Mouse (Mus musculus) ES-CJ7 (cell line): ENCODE data around the gene Cgas.

ENCODE experiments used
- DNase-seq: peaks from one replicate; pipeline ENCODE4 v3.0.0; 2011; ENCODE audit warnings: low read depth, low spot score

The Cgas gene

GRCm38 (mm10) chr9:78463337-78463736, 20.3 kb upstream of the Cgas start:
- DNase-seq = no peak

- peak; percentile 68 for DNase-seq
Observed at GRCm38 (mm10) chr9:78457026-78457425, 14.0 kb upstream of the Cgas start.

GRCm38 (mm10) chr9:78451382-78451781, 8.3 kb upstream of the Cgas start:
- no peak for DNase-seq

GRCm38 (mm10) chr9:78450404-78450803, 7.4 kb upstream of the Cgas start:
- DNase-seq = no peak

GRCm38 (mm10) chr9:78447973-78448873, 5.2 kb upstream of the Cgas start, which contains the start of the genes Mto1 and Gm17324:
Gene Mto1 (plus strand): TSS chr9:78448208.
Gene Gm17324 (minus strand): TSS chr9:78448786.
- peak; percentile 87 for DNase-seq

- no peak for DNase-seq
Observed at GRCm38 (mm10) chr9:78447606-78447972, 4.6 kb upstream of the Cgas start.

GRCm38 (mm10) chr9:78442237-78442578, 829 bp downstream of the Cgas start:
- DNase-seq = no peak

GRCm38 (mm10) chr9:78439426-78439825, 3.6 kb downstream of the Cgas start:
- no peak for DNase-seq

GRCm38 (mm10) chr9:78432471-78432870, 10.6 kb downstream of the Cgas start:
- peak; percentile 63 for DNase-seq

- no peak for DNase-seq
Observed at GRCm38 (mm10) chr9:78430486-78430885, 12.6 kb downstream of the Cgas start.

- no peak for DNase-seq
Observed at GRCm38 (mm10) chr9:78429551-78429950, 13.5 kb downstream of the Cgas start.

GRCm38 (mm10) chr9:78428870-78429432, 14.1 kb downstream of the Cgas start:
- DNase-seq = no peak

- DNase-seq = no peak
Observed at GRCm38 (mm10) chr9:78428185-78428584, 14.9 kb downstream of the Cgas start.

- no peak for DNase-seq
Observed at GRCm38 (mm10) chr9:78427362-78427781, 15.7 kb downstream of the Cgas start.

- DNase-seq = no peak
Observed at GRCm38 (mm10) chr9:78401596-78401995, 41.4 kb downstream of the Cgas start.

- DNase-seq = no peak
Observed at GRCm38 (mm10) chr9:78400570-78400969, 42.5 kb downstream of the Cgas start.

GRCm38 (mm10) chr9:78396517-78396916, 46.5 kb downstream of the Cgas start:
- no peak for DNase-seq

GRCm38 (mm10) chr9:78395630-78396351, 47.2 kb downstream of the Cgas start, which contains the start of gene Ddx43:
Gene Ddx43 (plus strand): TSS chr9:78395777.
- peak; percentile 87 for DNase-seq

GRCm38 (mm10) chr9:78395244-78395629, 47.8 kb downstream of the Cgas start:
- no peak for DNase-seq

GRCm38 (mm10) chr9:78394602-78395001, 48.4 kb downstream of the Cgas start:
- DNase-seq = no peak

GRCm38 (mm10) chr9:78393741-78394140, 49.3 kb downstream of the Cgas start:
- DNase-seq = no peak

- DNase-seq = peak; percentile 69
Observed at GRCm38 (mm10) chr9:78389981-78390380, 53.1 kb downstream of the Cgas start.
